Mouse (Mus musculus) thymus, postnatal 0 days (tissue): ENCODE results near the gene Ttll4. TPM values are rescaled to one million over a fixed set of nuclear protein-coding genes. Genes with fewer than 3 reads are reported as not detected.

Experiments used
- DNase-seq: peaks from one replicate; pipeline ENCODE4 v3.0.0-alpha.2; 2015; ENCODE audit warnings: low spot score
- polyA plus RNA-seq: library from polyadenylated mRNA; unstranded; fragments of >200 nt; fragmentation: Nextera tagmentation; extraction: Ambion mirVana; gene quantifications from 2 replicates; pipeline ENCODE4 v1.2.1, GENCODE M21; 2015

Ttll4 gene
- polyA plus RNA-seq, 1 experiment from 2014 or later = 8.9 TPM

GRCm38 (mm10) chr1:74752833-74753232 lies 91.3 kb downstream of the Ttll4 start:
- no peak for DNase-seq

Other genes with a start within 250 kb of the Ttll4 start
- 63.2 and 66.6 TPM in 2 replicates for gene Cnot9, start 155.7 kb upstream of the Ttll4 start, polyA plus RNA-seq
- 0.53 and 1.1 TPM in 2 replicates for gene Plcd4, start 118.9 kb upstream of the Ttll4 start, polyA plus RNA-seq
- 20.8 and 21.9 TPM in 2 replicates for gene Usp37, start 117.5 kb upstream of the Ttll4 start, polyA plus RNA-seq
- 4.3 and 4.7 TPM in 2 replicates for gene Zfp142, start 73.5 kb upstream of the Ttll4 start, polyA plus RNA-seq
- gene Bcs1l, start 73.5 kb upstream of the Ttll4 start, polyA plus RNA-seq = 14.0 and 14.2 TPM in 2 replicates
- gene Rnf25, start 60.3 kb upstream of the Ttll4 start, polyA plus RNA-seq = 27.7 and 29.7 TPM in 2 replicates
- 1.3 and 2.0 TPM in 2 replicates for gene Stk36, start 60.3 kb upstream of the Ttll4 start, polyA plus RNA-seq
- 4.0 and 5.1 TPM in 2 replicates for gene Cyp27a1, start 51.8 kb downstream of the Ttll4 start, polyA plus RNA-seq
- gene Prkag3, start 87.5 kb downstream of the Ttll4 start, polyA plus RNA-seq = 0.16 TPM in 1 of 2 replicates, not detected in the other
- 1.6 and 2.6 TPM in 2 replicates for gene Wnt6, start 110.1 kb downstream of the Ttll4 start, polyA plus RNA-seq
- gene Wnt10a, start 129.8 kb downstream of the Ttll4 start, polyA plus RNA-seq = 1.6 and 1.9 TPM in 2 replicates
- not detected in 2 replicates for gene Cdk5r2, start 193.2 kb downstream of the Ttll4 start, polyA plus RNA-seq
- not detected in 2 replicates for gene Fev, start 223.7 kb downstream of the Ttll4 start, polyA plus RNA-seq
- 0.37 and 1.1 TPM in 2 replicates for gene Cryba2, start 231.4 kb downstream of the Ttll4 start, polyA plus RNA-seq